In the genomic region with DNA sequence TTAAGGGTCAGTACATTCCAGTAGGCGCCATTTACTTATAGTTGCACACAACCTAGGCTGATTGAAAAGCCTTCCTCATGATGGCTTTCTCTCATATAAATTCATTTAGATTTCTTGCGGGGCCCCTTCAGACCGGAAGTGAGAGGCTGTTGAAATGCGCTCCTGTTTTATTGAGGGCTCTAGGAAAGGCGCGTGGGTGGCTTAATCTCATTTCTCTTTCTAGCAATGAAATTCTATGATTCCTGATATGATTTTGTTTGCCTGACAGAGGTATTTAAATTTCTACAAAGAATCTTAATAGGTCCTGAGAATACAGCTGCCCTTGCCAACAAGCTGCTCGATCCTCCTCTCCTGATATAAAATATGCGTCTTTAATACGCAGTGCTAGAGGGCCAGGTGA, we compare ENCODE assay signal across 20 mouse cellular contexts. TPM values are rescaled to one million over a fixed set of nuclear protein-coding genes. Genes with fewer than 3 reads are reported as not detected.
A peak's percentile ranks its signal among the peaks of the same experiment; 100 is the strongest.
DNase-seq lines count a peak whose midpoint lies in the region; ATAC-seq and TF ChIP-seq lines count a peak whose summit lies in the region.
"Had no signal": no experiment of that assay in that cellular context is flagged by ENCODE, and none has a peak within 500 bp of the region (broad histone marks: within the 10 kb centered on the region; RNA-seq: fewer than 3 reads in every experiment).

No protein-coding gene starts in this region.

- H3K4me3 ChIP-seq in embryonic facial prominence, embryonic 10.5 days, result peak overlapping the region; percentile 30; the same call in 1 of the 2 replicates
- peak overlapping the region; percentile 85; the same call in 1 of the 2 replicates for H3K4me3 ChIP-seq in embryonic facial prominence, embryonic 15.5 days (replicated peaks)
- peak overlapping the region; percentile 93 for H3K4me3 ChIP-seq in hindbrain, embryonic 13.5 days
- peak overlapping the region; percentile 98 for H3K4me3 ChIP-seq in midbrain, embryonic 14.5 days (replicated peaks; ENCODE audit: low read depth, low read length)
- H3K4me3 ChIP-seq in kidney, embryonic 15.5 days (replicated peaks), result no peak overlapping the region
- H3K4me3 ChIP-seq in lung, postnatal 0 days (ENCODE audit: low read depth, low read length), result no peak overlapping the region
- no peak overlapping the region for H3K4me3 ChIP-seq in kidney, adult 2 months (ENCODE audit: insufficient read depth, low read depth, low read length)
- no peak overlapping the region; the same call in 1 of the 2 replicates for H3K4me3 ChIP-seq in layer of hippocampus, adult 2 months
- H3K4me3 ChIP-seq: erythroblast, embryonic 14.5 days; liver, embryonic 15.5 days; myocyte had no signal

- peaks cover 9% of the 10 kb centered on the region; the same call in 1 of the 2 replicates for H3K27me3 ChIP-seq in embryonic facial prominence, embryonic 10.5 days (replicated peaks; ENCODE audit: low read depth, poor library complexity, severe bottlenecking)
- no peaks in the 10 kb centered on the region for H3K27me3 ChIP-seq in embryonic facial prominence, embryonic 15.5 days
- no peaks in the 10 kb centered on the region for H3K27me3 ChIP-seq in hindbrain, embryonic 13.5 days
- no peaks in the 10 kb centered on the region for H3K27me3 ChIP-seq in midbrain, embryonic 14.5 days (ENCODE audit: control insufficient read depth, insufficient read depth, low read length)
- H3K27me3 ChIP-seq in kidney, embryonic 15.5 days, result peaks cover 82% of the 10 kb centered on the region
- no peaks in the 10 kb centered on the region; the same call in 1 of the 2 replicates for H3K27me3 ChIP-seq in lung, postnatal 0 days (replicated peaks; ENCODE audit: insufficient read depth, low read length)
- H3K27me3 ChIP-seq in kidney, adult 2 months (replicated peaks; ENCODE audit: control insufficient read depth, insufficient read depth, low read length), result no peaks in the 10 kb centered on the region

- no peak for TF ChIP-seq EP300 in lung, postnatal 0 days (IDR thresholded peaks at IDR 0.05)

- no peak for TF ChIP-seq POLR2A in kidney, adult 2 months (IDR thresholded peaks at IDR 0.05; ENCODE audit: low read depth, low read length)

- no peak overlapping the region for H3K27ac ChIP-seq in embryonic facial prominence, embryonic 10.5 days (replicated peaks)
- H3K27ac ChIP-seq in embryonic facial prominence, embryonic 15.5 days (replicated peaks), result no peak overlapping the region; the same call in 1 of the 2 replicates
- peak overlapping the region; percentile 71 for H3K27ac ChIP-seq in hindbrain, embryonic 13.5 days
- H3K27ac ChIP-seq in midbrain, embryonic 14.5 days (replicated peaks; ENCODE audit: low read depth, low read length), result peak overlapping the region; percentile 98
- H3K27ac ChIP-seq in kidney, embryonic 15.5 days, result no peak overlapping the region
- H3K27ac ChIP-seq in lung, postnatal 0 days (ENCODE audit: low read length), result no peak overlapping the region
- no peak overlapping the region for H3K27ac ChIP-seq in kidney, adult 2 months (ENCODE audit: insufficient read depth, low read depth, low read length)
- no peak overlapping the region for H3K27ac ChIP-seq in layer of hippocampus, adult 2 months
- H3K27ac ChIP-seq: liver, embryonic 15.5 days; macrophage had no signal

- no peak overlapping the region for H3K9ac ChIP-seq in embryonic facial prominence, embryonic 15.5 days
- H3K9ac ChIP-seq in hindbrain, embryonic 13.5 days, result peak overlapping the region; percentile 100
- peak overlapping the region; percentile 99 for H3K9ac ChIP-seq in midbrain, embryonic 14.5 days (replicated peaks; ENCODE audit: low read length)
- no peak overlapping the region for H3K9ac ChIP-seq in kidney, embryonic 15.5 days
- H3K9ac ChIP-seq in lung, postnatal 0 days (replicated peaks; ENCODE audit: low read depth), result no peak overlapping the region
- H3K9ac ChIP-seq: liver, embryonic 15.5 days had no signal

- no peak for DNase-seq in embryonic facial prominence, embryonic 10.5 days (ENCODE audit: low spot score)
- no peak for DNase-seq in midbrain, embryonic 14.5 days
- no peak for DNase-seq in lung, postnatal 0 days (ENCODE audit: low spot score)
- DNase-seq in kidney, adult 2 months, result no peak
- no peak for DNase-seq in layer of hippocampus, adult 2 months (ENCODE audit: low spot score in 2 of 2)
- DNase-seq: adrenal gland, postnatal 25 days; cerebellum, postnatal 36 days; heart, postnatal 36 days; kidney, adult 8-10 months; right cerebral cortex, postnatal 4 days; thymus, adult 2 months had no signal

- no peak for ATAC-seq in embryonic facial prominence, embryonic 15.5 days (ENCODE audit: insufficient number of reproducible peaks, low FRiP score, low TSS enrichment, low read depth)
- no peak for ATAC-seq in hindbrain, embryonic 13.5 days (ENCODE audit: low FRiP score)
- no peak for ATAC-seq in midbrain, embryonic 14.5 days (ENCODE audit: low FRiP score, low TSS enrichment)
- ATAC-seq in kidney, embryonic 15.5 days (replicated peaks; ENCODE audit: low FRiP score), result no peak
- ATAC-seq in lung, postnatal 0 days, result no peak
- ATAC-seq: CD4-positive, CD25-positive, alpha-beta regulatory T cell, adult 4 months had no signal

- WGBS in embryonic facial prominence, embryonic 10.5 days, result 90% methylated on average over 9 of the region's 9 CpGs
- WGBS in embryonic facial prominence, embryonic 15.5 days, result 59% methylated on average over 9 of the region's 9 CpGs
- 54% methylated on average over 9 of the region's 9 CpGs for WGBS in hindbrain, embryonic 13.5 days
- 29% methylated on average over 9 of the region's 9 CpGs for WGBS in midbrain, embryonic 14.5 days
- 81% methylated on average over 9 of the region's 9 CpGs for WGBS in kidney, embryonic 15.5 days
- 80% methylated on average over 9 of the region's 9 CpGs for WGBS in lung, postnatal 0 days
- 86% methylated on average over 9 of the region's 9 CpGs for WGBS in kidney, adult 2 months

- peak overlapping the region; percentile 82 for H3K4me2 ChIP-seq in embryonic facial prominence, embryonic 15.5 days (replicated peaks)
- peak overlapping the region; percentile 99 for H3K4me2 ChIP-seq in hindbrain, embryonic 13.5 days
- peak overlapping the region; percentile 99 for H3K4me2 ChIP-seq in midbrain, embryonic 14.5 days (ENCODE audit: low read length)
- no peak overlapping the region for H3K4me2 ChIP-seq in kidney, embryonic 15.5 days
- no peak overlapping the region for H3K4me2 ChIP-seq in lung, postnatal 0 days (replicated peaks; ENCODE audit: low read depth, low read length)
- H3K4me2 ChIP-seq: heart, embryonic 11.5 days; liver, embryonic 15.5 days had no signal

- H3K36me3 ChIP-seq in embryonic facial prominence, embryonic 10.5 days (replicated peaks), result peaks cover 93% of the 10 kb centered on the region
- H3K36me3 ChIP-seq in embryonic facial prominence, embryonic 15.5 days, result no peaks in the 10 kb centered on the region; the same call in 1 of the 2 replicates
- H3K36me3 ChIP-seq in hindbrain, embryonic 13.5 days, result peaks cover 15% of the 10 kb centered on the region
- peaks cover 44% of the 10 kb centered on the region for H3K36me3 ChIP-seq in midbrain, embryonic 14.5 days (ENCODE audit: control insufficient read depth, insufficient read depth, low read length)
- peaks cover 7% of the 10 kb centered on the region; the same call in 1 of the 2 replicates for H3K36me3 ChIP-seq in kidney, embryonic 15.5 days
- no peaks in the 10 kb centered on the region for H3K36me3 ChIP-seq in lung, postnatal 0 days (ENCODE audit: insufficient read depth, low read length)
- no peaks in the 10 kb centered on the region for H3K36me3 ChIP-seq in kidney, adult 2 months (ENCODE audit: control insufficient read depth, insufficient read depth, low read length)
- H3K36me3 ChIP-seq: liver, embryonic 15.5 days had no signal

- H3K4me1 ChIP-seq in embryonic facial prominence, embryonic 10.5 days, result peaks cover 99% of the 10 kb centered on the region
- H3K4me1 ChIP-seq in embryonic facial prominence, embryonic 15.5 days, result peaks cover 80% of the 10 kb centered on the region
- peaks cover 96% of the 10 kb centered on the region for H3K4me1 ChIP-seq in hindbrain, embryonic 13.5 days (replicated peaks)
- H3K4me1 ChIP-seq in midbrain, embryonic 14.5 days (ENCODE audit: control insufficient read depth, insufficient read depth, low read length), result peaks cover 78% of the 10 kb centered on the region
- H3K4me1 ChIP-seq in kidney, embryonic 15.5 days, result peaks cover 51% of the 10 kb centered on the region
- H3K4me1 ChIP-seq in lung, postnatal 0 days (ENCODE audit: insufficient read depth, low read depth, low read length), result no peaks in the 10 kb centered on the region
- no peaks in the 10 kb centered on the region for H3K4me1 ChIP-seq in kidney, adult 2 months (ENCODE audit: control insufficient read depth, insufficient read depth, low read length)
- H3K4me1 ChIP-seq: liver, embryonic 15.5 days had no signal

- no peaks in the 10 kb centered on the region for H3K9me3 ChIP-seq in embryonic facial prominence, embryonic 10.5 days
- H3K9me3 ChIP-seq in embryonic facial prominence, embryonic 15.5 days (replicated peaks), result no peaks in the 10 kb centered on the region
- no peaks in the 10 kb centered on the region for H3K9me3 ChIP-seq in hindbrain, embryonic 13.5 days
- no peaks in the 10 kb centered on the region for H3K9me3 ChIP-seq in midbrain, embryonic 14.5 days (ENCODE audit: control insufficient read depth, low read length)
- H3K9me3 ChIP-seq in kidney, embryonic 15.5 days (replicated peaks), result no peaks in the 10 kb centered on the region
- H3K9me3 ChIP-seq in lung, postnatal 0 days (ENCODE audit: low read length), result no peaks in the 10 kb centered on the region
- H3K9me3 ChIP-seq: liver, embryonic 15.5 days had no signal

- TF ChIP-seq CTCF in lung, postnatal 0 days (IDR thresholded peaks at IDR 0.05), result no peak
- TF ChIP-seq CTCF in kidney, adult 2 months (conservative IDR thresholded peaks at IDR 0.05; ENCODE audit: insufficient read depth, insufficient read length, low read depth, low read length), result no peak
- no peak for TF ChIP-seq CTCF in layer of hippocampus, adult 2 months (conservative IDR thresholded peaks at IDR 0.05)

RNA-seq across cellular contexts. Expression of a gene that starts 8.7 kb away (rescaled TPM):
- polyA plus RNA-seq in embryonic facial prominence, embryonic 10.5 days (2016; fragmentation: Nextera tagmentation; extraction: Ambion mirVana), result 44.3 and 49.5 TPM in 2 replicates
- polyA plus RNA-seq in embryonic facial prominence, embryonic 15.5 days (2015; fragmentation: Nextera tagmentation; extraction: Ambion mirVana), result 34.1 and 39.3 TPM in 2 replicates
- 46.7 and 49.2 TPM in 2 replicates for polyA plus RNA-seq in hindbrain, embryonic 13.5 days (2015; fragmentation: Nextera tagmentation; extraction: Ambion mirVana)
- 51.7 and 69.2 TPM in 2 replicates for polyA plus RNA-seq in midbrain, embryonic 14.5 days (2014; fragmentation: Nextera tagmentation; extraction: Ambion mirVana)
- polyA plus RNA-seq in kidney, embryonic 15.5 days (2015; fragmentation: Nextera tagmentation; extraction: Ambion mirVana), result 6.2 and 7.8 TPM in 2 replicates
- polyA plus RNA-seq in lung, postnatal 0 days (2015; fragmentation: Nextera tagmentation; extraction: Ambion mirVana), result 6.0 and 6.6 TPM in 2 replicates
- polyA plus RNA-seq in kidney, adult 2 months (2012; rRNA removed), result 1.1 and 1.4 TPM in 2 replicates
- 10 to 100 TPM; 38.4 to 45.6 TPM for total RNA-seq in layer of hippocampus, adult 2 months (2021)
- polyA plus RNA-seq: CD4-positive, CD25-positive, alpha-beta regulatory T cell, adult 4 months; macrophage had no signal

Comparison
In these comparisons a context has a peak if more than half of its experiments do, and no peak if none do; other contexts are left out.
1. H3K27ac ChIP-seq: peak in hindbrain, embryonic 13.5 days (single experiment) and midbrain, embryonic 14.5 days (single experiment); none in embryonic facial prominence, embryonic 10.5 days (single experiment), embryonic facial prominence, embryonic 15.5 days (single experiment), kidney, embryonic 15.5 days (single experiment), lung, postnatal 0 days (single experiment), kidney, adult 2 months (single experiment) and layer of hippocampus, adult 2 months (single experiment).
2. H3K4me3 ChIP-seq: peak in embryonic facial prominence, embryonic 10.5 days (single experiment), embryonic facial prominence, embryonic 15.5 days (single experiment), hindbrain, embryonic 13.5 days (single experiment) and midbrain, embryonic 14.5 days (single experiment); none in kidney, embryonic 15.5 days (single experiment), lung, postnatal 0 days (single experiment), kidney, adult 2 months (single experiment) and layer of hippocampus, adult 2 months (single experiment).
3. H3K4me2 ChIP-seq: peak in embryonic facial prominence, embryonic 15.5 days (single experiment), hindbrain, embryonic 13.5 days (single experiment) and midbrain, embryonic 14.5 days (single experiment); none in kidney, embryonic 15.5 days (single experiment) and lung, postnatal 0 days (single experiment).
4. H3K9ac ChIP-seq: peak in hindbrain, embryonic 13.5 days (single experiment) and midbrain, embryonic 14.5 days (single experiment); none in embryonic facial prominence, embryonic 15.5 days (single experiment), kidney, embryonic 15.5 days (single experiment) and lung, postnatal 0 days (single experiment).